Mouse (Mus musculus) left cerebral cortex, adult 11 months (tissue): ENCODE measurements around the gene Hey2.

ENCODE experiments used
- DNase-seq: peaks from one replicate; pipeline ENCODE4 v3.0.0; 2022; ENCODE audit warnings: low spot score

Hey2 gene

GRCm38 (mm10) chr10:30842643-30843437 is at the start of gene Hey2:
Gene Hey2 (minus strand): TSS chr10:30842801.
- DNase-seq = peak; percentile 94

GRCm38 (mm10) chr10:30883085-30883760 is 40.6 kb upstream of the Hey2 start:
- no peak for DNase-seq

GRCm38 (mm10) chr10:30881109-30881508 is 38.5 kb upstream of the Hey2 start:
- DNase-seq = no peak

GRCm38 (mm10) chr10:30845101-30845825 is 2.7 kb upstream of the Hey2 start:
- no peak for DNase-seq

GRCm38 (mm10) chr10:30844191-30845010 is 1.8 kb upstream of the Hey2 start:
- DNase-seq = no peak

- DNase-seq = no peak
Observed at GRCm38 (mm10) chr10:30843438-30844190, 1.0 kb upstream of the Hey2 start.

GRCm38 (mm10) chr10:30842228-30842627 is 373 bp downstream of the Hey2 start:
- no peak for DNase-seq

GRCm38 (mm10) chr10:30840824-30841223 is 1.8 kb downstream of the Hey2 start:
- no peak for DNase-seq

- no peak for DNase-seq
Observed at GRCm38 (mm10) chr10:30838188-30838587, 4.4 kb downstream of the Hey2 start.

- DNase-seq = peak; percentile 57
Observed at GRCm38 (mm10) chr10:30825049-30825448, 17.6 kb downstream of the Hey2 start.

GRCm38 (mm10) chr10:30810967-30811293 is 31.7 kb downstream of the Hey2 start:
- peak; percentile 93 for DNase-seq

- DNase-seq = no peak
Observed at GRCm38 (mm10) chr10:30810247-30810966, 32.2 kb downstream of the Hey2 start.

GRCm38 (mm10) chr10:30803587-30804253 is 38.9 kb downstream of the Hey2 start:
- no peak for DNase-seq

GRCm38 (mm10) chr10:30802681-30803586 is 39.7 kb downstream of the Hey2 start, which contains the start of gene Ncoa7:
Gene Ncoa7 (minus strand): TSS chr10:30803326.
- peak; percentile 63 for DNase-seq

- DNase-seq = no peak
Observed at GRCm38 (mm10) chr10:30802033-30802432, 40.6 kb downstream of the Hey2 start.

GRCm38 (mm10) chr10:30799713-30800450 is 42.7 kb downstream of the Hey2 start:
- no peak for DNase-seq

GRCm38 (mm10) chr10:30796469-30797261 is 45.9 kb downstream of the Hey2 start:
- DNase-seq = no peak
